Mouse (Mus musculus): ENCODE results near the gene Actg1. TPM values are rescaled to one million over a fixed set of nuclear protein-coding genes. Genes with fewer than 3 reads are reported as not detected.

Actg1 gene
- total RNA-seq, 2 experiments from 2014 or later, result 861 to 883 TPM

- DNase-seq (ENCODE audit: low spot score in 2 of 2), result no peak
Observed at GRCm38 (mm10) chr11:120296305-120297144, 51.8 kb downstream of the Actg1 start.

Small RNA genes lying within 50 kb of the gene (microRNA-seq; reads per million reads assigned to microRNA genes)
- gene Gm23419 (not detected), gene Mir6935 (not detected)

Other genes with a start within 250 kb of the Actg1 start
- gene Tepsin, start 249.8 kb downstream of the Actg1 start, total RNA-seq (2021), result 1 to 10 TPM; 8.7 to 9.6 TPM
- gene Ndufaf8, start 249.6 kb downstream of the Actg1 start, total RNA-seq (2021), result 10 to 100 TPM; 44.2 to 44.3 TPM
- gene Slc38a10, start 197.2 kb downstream of the Actg1 start, total RNA-seq (2021), result 100 to 1,000 TPM in 1 of 2 experiments, 10 to 100 TPM in 1; 88.6 to 100 TPM
- 10 to 100 TPM; 13.6 to 15.1 TPM for gene Bahcc1, start 115.6 kb downstream of the Actg1 start, total RNA-seq (2021)
- under 1 TPM; 0.52 to 0.98 TPM for gene Fscn2, start 13.0 kb upstream of the Actg1 start, total RNA-seq (2021)
- gene Faap100, start 30.2 kb upstream of the Actg1 start, total RNA-seq (2021), result 10 to 100 TPM; 16.7 to 16.9 TPM
- 10 to 100 TPM; 68.0 to 80.5 TPM for gene Nploc4, start 89.2 kb upstream of the Actg1 start, total RNA-seq (2021)
- 1 to 10 TPM in 1 of 2 experiments, not detected in 1; 4.6 TPM for gene Tspan10, start 94.1 kb upstream of the Actg1 start, total RNA-seq (2021)
- gene Pde6g, start 105.0 kb upstream of the Actg1 start, total RNA-seq (2021), result under 1 TPM in 1 of 2 experiments, not detected in 1; 0.39 TPM
- 10 to 100 TPM; 19.3 to 24.8 TPM for gene Oxld1, start 109.5 kb upstream of the Actg1 start, total RNA-seq (2021)
- 10 to 100 TPM in 1 of 2 experiments, 1 to 10 TPM in 1; 8.9 to 10.1 TPM for gene Ccdc137, start 109.6 kb upstream of the Actg1 start, total RNA-seq (2021)
- 10 to 100 TPM; 20.8 to 23.8 TPM for gene Arl16, start 119.1 kb upstream of the Actg1 start, total RNA-seq (2021)
- 100 to 1,000 TPM; 116 to 122 TPM for gene Mrpl12, start 136.1 kb upstream of the Actg1 start, total RNA-seq (2021)
- gene Slc25a10, start 143.3 kb upstream of the Actg1 start, total RNA-seq (2021), result 10 to 100 TPM; 19.6 to 20.0 TPM
- under 1 TPM in 1 of 2 experiments, not detected in 1; 0.26 TPM for gene Gcgr, start 182.2 kb upstream of the Actg1 start, total RNA-seq (2021)
- gene Mcrip1, start 201.2 kb upstream of the Actg1 start, total RNA-seq (2021), result 10 to 100 TPM; 74.0 to 81.3 TPM
- gene Ppp1r27, start 202.6 kb upstream of the Actg1 start, total RNA-seq (2021), result 10 to 100 TPM; 80.7 to 99.3 TPM
- 100 to 1,000 TPM; 527 to 538 TPM for gene P4hb, start 224.7 kb upstream of the Actg1 start, total RNA-seq (2021)
- gene Arhgdia, start 233.1 kb upstream of the Actg1 start, total RNA-seq (2021), result 100 to 1,000 TPM; 278 to 300 TPM
- gene Alyref, start 249.8 kb upstream of the Actg1 start, total RNA-seq (2021), result 100 to 1,000 TPM; 112 to 113 TPM
- gene Anapc11, start 249.9 kb upstream of the Actg1 start, total RNA-seq (2021), result 10 to 100 TPM; 72.5 to 86.2 TPM